Mouse (Mus musculus): ENCODE results near the gene Cmip.

The Cmip gene

GRCm38 (mm10) chr8:117345376-117345775 is 88.5 kb downstream of the Cmip start:
- no peak for DNase-seq (ENCODE audit: low read depth, low spot score)

GRCm38 (mm10) chr8:117347556-117347955 is 90.7 kb downstream of the Cmip start:
- DNase-seq (ENCODE audit: low read depth, low spot score), result no peak

- no peak for DNase-seq (ENCODE audit: low read depth, low spot score)
These were observed 92.0 kb downstream of the Cmip start for GRCm38 (mm10) chr8:117348718-117349394.

GRCm38 (mm10) chr8:117349541-117349940 is 92.7 kb downstream of the Cmip start:
- no peak for DNase-seq (ENCODE audit: low read depth, low spot score)

GRCm38 (mm10) chr8:117352098-117352497 is 95.2 kb downstream of the Cmip start:
- DNase-seq (ENCODE audit: low read depth, low spot score), result no peak

- DNase-seq (ENCODE audit: low read depth, low spot score), result peak; percentile 75
These were observed 98.4 kb downstream of the Cmip start for GRCm38 (mm10) chr8:117355111-117355831.

- no peak for DNase-seq (ENCODE audit: low read depth, low spot score)
These were observed 99.3 kb downstream of the Cmip start for GRCm38 (mm10) chr8:117356109-117356672.

GRCm38 (mm10) chr8:117357491-117358467 is 100.9 kb downstream of the Cmip start:
- DNase-seq (ENCODE audit: low read depth, low spot score), result no peak

- DNase-seq (ENCODE audit: low read depth, low spot score), result no peak
These were observed 103.5 kb downstream of the Cmip start for GRCm38 (mm10) chr8:117360172-117360930.

GRCm38 (mm10) chr8:117361595-117362437 is 105.0 kb downstream of the Cmip start:
- no peak for DNase-seq (ENCODE audit: low read depth, low spot score)

- DNase-seq (ENCODE audit: low read depth, low spot score), result peak; percentile 40
These were observed 105.5 kb downstream of the Cmip start for GRCm38 (mm10) chr8:117362438-117362726.

GRCm38 (mm10) chr8:117363291-117363690 is 106.4 kb downstream of the Cmip start:
- DNase-seq (ENCODE audit: low read depth, low spot score), result no peak

- no peak for DNase-seq (ENCODE audit: low read depth, low spot score)
These were observed 107.7 kb downstream of the Cmip start for GRCm38 (mm10) chr8:117364374-117365160.

- DNase-seq (ENCODE audit: low read depth, low spot score), result no peak
These were observed 109.6 kb downstream of the Cmip start for GRCm38 (mm10) chr8:117366475-117366874.

GRCm38 (mm10) chr8:117367441-117367840 is 110.6 kb downstream of the Cmip start:
- no peak for DNase-seq (ENCODE audit: low read depth, low spot score)

GRCm38 (mm10) chr8:117368781-117369180 is 111.9 kb downstream of the Cmip start:
- DNase-seq (ENCODE audit: low read depth, low spot score), result no peak

- peak; percentile 86 for DNase-seq (ENCODE audit: low read depth, low spot score)
These were observed 113.1 kb downstream of the Cmip start for GRCm38 (mm10) chr8:117370009-117370408.

- DNase-seq (ENCODE audit: low read depth, low spot score), result no peak
These were observed 114.3 kb downstream of the Cmip start for GRCm38 (mm10) chr8:117371189-117371588.

GRCm38 (mm10) chr8:117372070-117372469 is 115.2 kb downstream of the Cmip start:
- peak; percentile 70 for DNase-seq (ENCODE audit: low read depth, low spot score)

All from R1 (cell line).